Mouse (Mus musculus) lung, adult 2 months (tissue): Measurements from ENCODE around the gene Wbp1l.

ENCODE experiments used
- CTCF ChIP-seq: fragments of 200-500 bp; IDR thresholded peaks from 2 replicates; pipeline ENCODE4 v1.5.1; 2011; ENCODE audit warnings: mild to moderate bottlenecking, low read length, control low read depth; ENCODE audit not compliant: insufficient read depth
- POLR2A ChIP-seq: fragments of 200-500 bp; IDR thresholded peaks from 2 replicates; pipeline ENCODE4 v1.6.1; 2011; ENCODE audit warnings: low read depth, mild to moderate bottlenecking, control low read depth, low read length, borderline replicate concordance; ENCODE audit errors: extremely low read depth

DNA sequence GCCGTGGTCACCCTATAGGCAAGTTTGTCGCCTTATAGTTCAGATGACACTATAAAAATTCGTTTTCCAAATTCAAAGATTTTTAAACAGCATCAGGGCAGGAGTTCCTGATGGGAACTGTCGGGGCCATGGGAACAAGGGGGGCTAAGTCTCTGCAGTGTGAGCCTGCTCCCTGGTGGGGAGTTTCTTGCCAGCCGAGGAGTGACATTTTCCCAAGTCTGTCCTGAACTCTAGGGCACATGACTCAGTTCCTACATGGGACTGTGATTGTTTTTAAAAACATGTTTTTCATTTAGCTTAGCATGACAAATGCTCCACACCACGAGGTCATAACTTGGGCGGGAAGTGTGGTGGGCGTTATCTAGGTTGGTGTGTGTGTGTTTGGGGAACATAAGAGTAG is 49.0 kb downstream of the Wbp1l start:
- TF ChIP-seq CTCF (peak; percentile 31; the same call in 1 of the 2 replicates), POLR2A (no peak)
